Mouse (Mus musculus) monocyte, adult 59 days (primary cell): ENCODE measurements around the gene Cenpm. TPM values are rescaled to one million over a fixed set of nuclear protein-coding genes. Genes with fewer than 3 reads are reported as not detected.

Source experiments
- total RNA-seq, 2 experiments: library from RNA; stranded (reverse); gene quantifications; one replicate each; pipeline ENCODE4 v1.2.4; 2023

The Cenpm gene
- 1 to 10 TPM in 1 of 2 experiments, not detected in 1; 2.2 TPM for total RNA-seq

GRCm38 (mm10) chr15:82244115-82244804 lies at the start of gene Cenpm:
Gene Cenpm, minus strand, starts transcription at chr15:82244748.

GRCm38 (mm10) chr15:82274593-82274926 lies 30.0 kb upstream of the Cenpm start, which contains the start of gene Sept3:
Gene Sept3, plus strand, starts transcription at chr15:82274893.

GRCm38 (mm10) chr15:82252097-82252496 lies 7.5 kb upstream of the Cenpm start, which contains the start of gene 1500009C09Rik:
Gene 1500009C09Rik, plus strand, starts transcription at chr15:82252397.

GRCm38 (mm10) chr15:82223657-82224601 lies 20.6 kb downstream of the Cenpm start, which contains the start of gene Tnfrsf13c:
Gene Tnfrsf13c, minus strand, starts transcription at chr15:82224369.

GRCm38 (mm10) chr15:82212752-82213063 lies 31.8 kb downstream of the Cenpm start, which contains the start of gene Shisa8:
Gene Shisa8, minus strand, starts transcription at chr15:82212815.

Other genes with a start within 250 kb of the Cenpm start
- 10 to 100 TPM; 21.4 to 23.3 TPM for gene Desi1, start 210.9 kb downstream of the Cenpm start, total RNA-seq
- gene Snu13, start 197.2 kb downstream of the Cenpm start, total RNA-seq = 10 to 100 TPM; 57.6 to 72.4 TPM
- gene 4930407I10Rik, start 185.6 kb downstream of the Cenpm start, total RNA-seq = not detected
- gene Mei1, start 174.8 kb downstream of the Cenpm start, total RNA-seq = not detected
- gene Ccdc134, start 116.8 kb downstream of the Cenpm start, total RNA-seq = 10 to 100 TPM; 29.5 to 50.0 TPM
- gene Srebf2, start 97.6 kb downstream of the Cenpm start, total RNA-seq = 100 to 1,000 TPM; 136 to 148 TPM
- gene Shisa8, start 31.9 kb downstream of the Cenpm start, total RNA-seq = not detected
- 1 to 10 TPM; 1.2 to 1.8 TPM for gene Tnfrsf13c, start 20.4 kb downstream of the Cenpm start, total RNA-seq
- gene 1500009C09Rik, start 7.6 kb upstream of the Cenpm start, total RNA-seq = not detected
- gene Sept3, start 30.1 kb upstream of the Cenpm start, total RNA-seq = under 1 TPM in 1 of 2 experiments, not detected in 1; 0.43 TPM
- gene Wbp2nl, start 54.2 kb upstream of the Cenpm start, total RNA-seq = not detected
- gene Naga, start 94.2 kb upstream of the Cenpm start, total RNA-seq = 100 to 1,000 TPM; 243 to 249 TPM
- gene Pheta2, start 94.2 kb upstream of the Cenpm start, total RNA-seq = 1 to 10 TPM; 2.3 to 3.2 TPM
- 100 to 1,000 TPM; 114 TPM for gene Smdt1, start 94.2 kb upstream of the Cenpm start, total RNA-seq
- gene Ndufa6, start 109.6 kb upstream of the Cenpm start, total RNA-seq = 100 to 1,000 TPM; 142 to 143 TPM
- 1 to 10 TPM; 1.6 to 3.1 TPM for gene Cyp2d22, start 135.5 kb upstream of the Cenpm start, total RNA-seq
- not detected for gene Cyp2d11, start 149.3 kb upstream of the Cenpm start, total RNA-seq
- not detected for gene Cyp2d10, start 162.4 kb upstream of the Cenpm start, total RNA-seq
- gene Cyp2d9, start 188.7 kb upstream of the Cenpm start, total RNA-seq = not detected